Mouse (Mus musculus) midbrain, embryonic 12.5 days (tissue): ENCODE measurements around the gene Tmem9b. TPM values are rescaled to one million over a fixed set of nuclear protein-coding genes. Genes with fewer than 3 reads are reported as not detected.
A peak's percentile ranks its signal among the peaks of the same experiment; 100 is the strongest.

Experiments
- ATAC-seq: fragments of 200-750 bp; cut with Nextera tagmentation; 2 replicates; pipeline ENCODE4 v1.8.0; 2017; ENCODE audit warnings: low read depth, moderate TSS enrichment, moderate library complexity; ENCODE audit not compliant: low FRiP score
- H3K27ac ChIP-seq: fragments of 300-500 bp; sonication (generic); replicated peaks from 2 replicates; pipeline ENCODE4 v1.5.1; 2016; ENCODE audit warnings: mild to moderate bottlenecking
- H3K27me3 ChIP-seq: fragments of 300-500 bp; sonication (generic); 2 replicates; pipeline ENCODE4 v1.6.1; 2016; ENCODE audit warnings: mild to moderate bottlenecking
- H3K36me3 ChIP-seq: fragments of 300-500 bp; sonication (generic); 2 replicates; pipeline ENCODE4 v1.6.1; 2016
- H3K4me1 ChIP-seq: fragments of 300-500 bp; sonication (generic); 2 replicates; pipeline ENCODE4 v1.6.1; 2016
- H3K4me2 ChIP-seq: fragments of 300-500 bp; sonication (generic); replicated peaks from 2 replicates; pipeline ENCODE4 v1.6.1; 2016; ENCODE audit warnings: mild to moderate bottlenecking, moderate library complexity
- H3K4me3 ChIP-seq: fragments of 300-500 bp; sonication (generic); 2 replicates; pipeline ENCODE4 v1.5.1; 2016; ENCODE audit warnings: mild to moderate bottlenecking
- H3K9ac ChIP-seq: fragments of 300-500 bp; sonication (generic); replicated peaks from 2 replicates; pipeline ENCODE4 v1.6.1; 2016; ENCODE audit warnings: mild to moderate bottlenecking, moderate library complexity
- H3K9me3 ChIP-seq: fragments of 300-500 bp; sonication (generic); 2 replicates; pipeline ENCODE4 v1.6.1; 2016; ENCODE audit warnings: mild to moderate bottlenecking
- WGBS: fragments of 180-500 bp; shearing (Covaris S2); methylation state at CpG from one replicate; pipeline ENCODE4 v1.1.7; 2016; 5-methylcytosine and 5-hydroxymethylcytosine counted together
- polyA plus RNA-seq: library from polyadenylated mRNA; unstranded; fragments of >200 nt; fragmentation: Nextera tagmentation; extraction: Ambion mirVana; gene quantifications from 2 replicates; pipeline ENCODE4 v1.2.1, GENCODE M21; 2016

Tmem9b gene
- polyA plus RNA-seq, result 62.3 and 64.5 TPM in 2 replicates

- WGBS, result under 1% methylated on average over 73 of the region's 74 CpGs
- Histone ChIP-seq H3K4me3 (peak within 1 kb of the TSS; percentile 85), H3K4me2 (peak within 1 kb of the TSS; percentile 92), H3K9me3 (no peaks in the 10 kb centered on the region), H3K4me1 (peaks cover 15% of the 10 kb centered on the region), H3K27ac (peak within 1 kb of the TSS; percentile 80), H3K27me3 (no peaks in the 10 kb centered on the region), H3K36me3 (peaks cover 5% of the 10 kb centered on the region; the same call in 1 of the 2 replicates), H3K9ac (peak within 1 kb of the TSS; percentile 84)
- peak; percentile 90 for ATAC-seq
These were observed at the start of gene Tmem9b for GRCm38 (mm10) chr7:109752008-109752925. Gene Tmem9b (minus strand): TSS chr7:109752875.

- no peak overlapping the region for H3K4me2 ChIP-seq
- no peak for ATAC-seq
- H3K4me3 ChIP-seq, result no peak overlapping the region
- H3K36me3 ChIP-seq, result no peaks in the 10 kb centered on the region
- H3K27ac ChIP-seq, result no peak overlapping the region
- 93% methylated on average over 4 of the region's 4 CpGs for WGBS
- no peak overlapping the region for H3K9ac ChIP-seq
- H3K27me3 ChIP-seq, result peaks cover 5% of the 10 kb centered on the region
- H3K9me3 ChIP-seq, result no peaks in the 10 kb centered on the region
- no peaks in the 10 kb centered on the region for H3K4me1 ChIP-seq
These were observed 48.0 kb upstream of the Tmem9b start for GRCm38 (mm10) chr7:109800626-109801025.

DNA sequence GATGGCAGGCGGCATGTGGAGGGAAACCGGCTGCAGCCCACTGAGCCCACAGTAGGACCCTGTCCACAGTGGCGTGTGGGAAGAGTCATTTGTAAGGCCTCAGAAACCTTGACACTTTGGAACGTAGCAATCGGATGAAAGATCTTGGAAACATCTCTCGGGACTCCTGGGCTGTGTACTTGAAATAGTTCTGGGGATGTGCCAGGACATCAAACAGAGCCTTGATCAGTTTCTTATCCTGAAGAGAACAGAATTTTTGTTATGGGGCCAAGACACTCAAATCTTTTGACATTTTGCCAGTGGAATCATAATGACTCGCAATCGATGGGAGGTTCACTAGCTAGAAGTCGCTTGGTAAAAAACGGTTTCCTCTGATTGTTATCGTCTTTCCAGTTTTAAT, 46.5 kb upstream of the Tmem9b start:
- no peak overlapping the region for H3K4me3 ChIP-seq
- H3K4me2 ChIP-seq, result no peak overlapping the region
- H3K27ac ChIP-seq, result no peak overlapping the region
- H3K27me3 ChIP-seq, result peaks cover 7% of the 10 kb centered on the region
- no peak overlapping the region for H3K9ac ChIP-seq
- H3K9me3 ChIP-seq, result no peaks in the 10 kb centered on the region
- WGBS, result 94% methylated on average over 11 of the region's 11 CpGs
- ATAC-seq, result no peak
- H3K36me3 ChIP-seq, result no peaks in the 10 kb centered on the region
- H3K4me1 ChIP-seq, result no peaks in the 10 kb centered on the region

DNA sequence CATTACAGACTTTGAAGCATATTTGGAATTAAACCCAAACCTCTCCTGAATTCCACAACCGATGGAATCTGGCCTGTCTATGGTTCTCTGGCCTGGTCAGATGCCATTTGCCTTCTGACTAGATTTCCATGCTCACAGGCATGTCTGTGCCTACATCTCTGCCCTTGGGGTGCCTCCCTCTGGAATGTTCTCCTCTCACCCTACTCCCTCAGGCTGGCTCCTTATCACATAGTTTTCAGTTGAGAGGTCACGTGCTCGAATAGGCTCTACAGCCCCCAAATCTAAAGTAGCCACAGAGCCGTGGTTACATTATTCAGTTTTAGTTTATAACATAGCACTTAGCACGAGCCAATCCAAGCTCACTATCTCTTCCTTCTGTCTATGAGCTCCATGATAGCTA, 42.9 kb upstream of the Tmem9b start:
- Histone ChIP-seq H3K27me3 (peaks cover 7% of the 10 kb centered on the region; the same call in 1 of the 2 replicates), H3K9ac (no peak overlapping the region), H3K9me3 (no peaks in the 10 kb centered on the region), H3K4me2 (no peak overlapping the region), H3K4me3 (no peak overlapping the region), H3K27ac (no peak overlapping the region), H3K4me1 (no peaks in the 10 kb centered on the region), H3K36me3 (no peaks in the 10 kb centered on the region)
- 82% methylated on average over 5 of the region's 5 CpGs for WGBS
- no peak for ATAC-seq

- no peaks in the 10 kb centered on the region for H3K4me1 ChIP-seq
- ATAC-seq, result no peak
- 83% methylated on average over 2 of the region's 2 CpGs for WGBS
These were observed 41.9 kb upstream of the Tmem9b start for GRCm38 (mm10) chr7:109794556-109794955.

DNA sequence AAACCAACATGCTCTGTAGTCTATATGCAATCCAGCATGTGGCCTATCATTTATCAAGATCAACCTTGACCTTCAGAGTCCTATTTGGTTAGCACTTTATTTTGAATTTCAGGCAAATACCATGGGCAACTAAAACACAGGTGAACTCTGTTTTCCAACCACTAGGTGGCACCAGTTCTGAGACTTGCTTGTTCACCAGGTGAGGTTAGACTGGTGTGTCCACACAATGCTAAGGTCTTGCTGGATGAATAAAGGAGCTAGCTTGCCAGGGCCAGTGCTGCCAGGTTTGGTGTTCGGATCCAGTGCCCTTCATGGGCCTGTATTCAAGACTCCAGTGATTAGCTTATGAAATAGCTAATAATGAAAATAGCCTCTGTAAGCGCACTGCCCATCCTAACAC, 40.1 kb upstream of the Tmem9b start:
- WGBS, result 83% methylated on average over 2 of the region's 2 CpGs
- no peak for ATAC-seq
- Histone ChIP-seq H3K27me3 (0 out of 2 replicates have a peak, but pooled peaks cover 4% of the 10 kb centered on the region), H3K9me3 (no peaks in the 10 kb centered on the region), H3K36me3 (no peaks in the 10 kb centered on the region), H3K9ac (no peak overlapping the region), H3K4me3 (no peak overlapping the region), H3K4me2 (no peak overlapping the region), H3K27ac (no peak overlapping the region), H3K4me1 (no peaks in the 10 kb centered on the region)

More at GRCm38 (mm10) chr7:109794556-109794955, 41.9 kb upstream of the Tmem9b start:
- no peak overlapping the region for H3K9ac ChIP-seq
- H3K27me3 ChIP-seq, result 0 out of 2 replicates have a peak, but pooled peaks cover 4% of the 10 kb centered on the region
- no peaks in the 10 kb centered on the region for H3K36me3 ChIP-seq
- H3K9me3 ChIP-seq, result no peaks in the 10 kb centered on the region
- no peak overlapping the region for H3K4me3 ChIP-seq
- H3K27ac ChIP-seq, result no peak overlapping the region
- H3K4me2 ChIP-seq, result no peak overlapping the region

DNA sequence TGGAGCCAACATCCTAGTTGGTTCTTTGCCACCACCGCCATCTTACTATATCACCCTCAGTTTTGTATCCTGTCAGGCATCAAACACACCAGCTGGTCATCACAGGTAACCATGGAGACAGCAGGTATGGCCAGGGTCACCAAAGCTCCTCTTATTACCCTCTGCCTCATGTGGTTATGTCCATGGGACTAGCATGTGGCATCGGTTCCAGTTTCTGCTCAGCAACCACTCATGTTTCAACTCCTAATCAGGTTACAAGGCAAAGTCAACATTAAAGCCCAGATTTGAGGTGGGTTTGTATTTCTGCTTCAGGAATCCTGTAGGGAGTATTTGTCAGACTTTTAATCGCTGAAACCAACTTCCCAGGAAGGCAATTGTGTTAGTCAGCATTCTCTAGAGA, 38.1 kb upstream of the Tmem9b start:
- ATAC-seq, result no peak
- no peak overlapping the region for H3K27ac ChIP-seq
- H3K9ac ChIP-seq, result no peak overlapping the region
- H3K36me3 ChIP-seq, result no peaks in the 10 kb centered on the region
- no peak overlapping the region for H3K4me3 ChIP-seq
- H3K9me3 ChIP-seq, result no peaks in the 10 kb centered on the region
- H3K4me1 ChIP-seq, result no peaks in the 10 kb centered on the region
- 0 out of 2 replicates have a peak, but pooled peaks cover 4% of the 10 kb centered on the region for H3K27me3 ChIP-seq
- no peak overlapping the region for H3K4me2 ChIP-seq
- 81% methylated on average over 3 of the region's 3 CpGs for WGBS

DNA sequence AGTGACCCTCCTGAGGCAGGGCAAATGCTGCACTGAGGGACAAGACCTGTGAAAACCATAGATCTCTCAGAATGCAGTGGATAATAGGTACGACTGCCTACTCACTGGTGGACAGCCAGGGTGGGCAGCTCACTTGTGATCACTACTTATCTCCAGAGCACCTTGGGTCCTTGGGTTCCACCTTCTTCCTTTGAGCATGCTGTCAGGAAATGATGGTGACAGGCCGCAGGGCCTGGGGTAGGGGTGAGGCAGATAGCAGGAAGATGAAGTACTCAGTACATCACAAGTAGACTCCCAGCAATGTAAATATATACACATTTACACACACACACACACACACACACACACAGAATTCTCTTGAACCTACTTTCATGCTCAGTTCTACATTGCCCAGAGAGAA, 35.2 kb upstream of the Tmem9b start:
- no peak overlapping the region for H3K27ac ChIP-seq
- no peak for ATAC-seq
- peaks cover 15% of the 10 kb centered on the region for H3K27me3 ChIP-seq
- no peaks in the 10 kb centered on the region for H3K4me1 ChIP-seq
- H3K9me3 ChIP-seq, result no peaks in the 10 kb centered on the region
- H3K9ac ChIP-seq, result no peak overlapping the region
- H3K36me3 ChIP-seq, result no peaks in the 10 kb centered on the region
- H3K4me2 ChIP-seq, result no peak overlapping the region
- H3K4me3 ChIP-seq, result no peak overlapping the region
- 93% methylated on average over 2 of the region's 2 CpGs for WGBS

- no peak for ATAC-seq
- Histone ChIP-seq H3K9ac (no peak overlapping the region), H3K9me3 (no peaks in the 10 kb centered on the region), H3K27me3 (peaks cover 45% of the 10 kb centered on the region), H3K27ac (no peak overlapping the region), H3K36me3 (no peaks in the 10 kb centered on the region), H3K4me1 (peaks cover 13% of the 10 kb centered on the region), H3K4me2 (no peak overlapping the region), H3K4me3 (no peak overlapping the region)
- WGBS, result 69% methylated on average over 7 of the region's 7 CpGs
These were observed 30.6 kb upstream of the Tmem9b start for GRCm38 (mm10) chr7:109783281-109783680.

DNA sequence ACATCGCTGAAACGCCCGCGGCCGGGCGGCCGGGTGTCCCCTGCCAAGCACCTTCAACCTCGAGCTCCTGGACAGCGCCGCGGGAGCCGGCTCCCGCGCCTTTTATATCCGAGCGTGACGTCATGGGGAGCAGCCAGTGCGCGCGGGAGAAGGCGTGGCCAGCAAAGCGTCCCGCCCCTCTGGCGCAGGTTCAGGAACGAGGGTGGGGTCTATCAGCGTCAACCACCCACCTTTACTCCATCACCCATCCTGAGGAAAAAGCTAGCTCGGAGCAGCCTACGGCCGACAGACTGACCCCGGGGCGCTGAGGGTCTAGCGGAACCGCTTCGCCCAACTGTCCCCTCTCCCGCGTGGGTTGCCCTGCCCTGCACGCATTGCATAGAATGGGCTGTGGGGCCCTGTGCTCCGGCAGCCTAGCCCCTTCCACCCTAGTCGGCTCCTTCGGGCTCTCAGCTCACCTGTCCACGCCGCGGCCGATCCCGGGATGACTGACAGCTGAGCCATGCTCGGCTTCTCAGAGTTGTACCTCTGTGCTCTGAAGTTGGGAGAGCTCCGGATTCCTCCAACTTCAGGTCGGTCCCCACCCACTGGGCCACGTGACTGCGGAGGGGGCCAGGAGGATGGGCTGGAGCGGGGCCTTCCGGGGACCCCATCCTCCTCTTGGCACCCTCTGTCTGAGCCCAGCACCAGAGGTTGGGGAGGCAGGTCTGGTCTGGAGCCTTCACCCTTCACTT, 29.0 kb upstream of the Tmem9b start, which contains the start of gene Nrip3:
TSS of gene Nrip3 (minus strand) at position 556 of the 734 bp plus-strand sequence.
- H3K36me3 ChIP-seq, result no peaks in the 10 kb centered on the region
- ATAC-seq, result peak; percentile 93
- H3K4me2 ChIP-seq, result peak within 1 kb of the TSS; percentile 99
- peaks cover 45% of the 10 kb centered on the region for H3K27me3 ChIP-seq
- peak within 1 kb of the TSS; percentile 59 for H3K4me3 ChIP-seq
- WGBS, result under 1% methylated on average over 52 of the region's 52 CpGs
- no peaks in the 10 kb centered on the region for H3K9me3 ChIP-seq
- no peak within 1 kb of the TSS for H3K27ac ChIP-seq
- H3K9ac ChIP-seq, result peak within 1 kb of the TSS; percentile 64
- peaks cover 13% of the 10 kb centered on the region for H3K4me1 ChIP-seq

DNA sequence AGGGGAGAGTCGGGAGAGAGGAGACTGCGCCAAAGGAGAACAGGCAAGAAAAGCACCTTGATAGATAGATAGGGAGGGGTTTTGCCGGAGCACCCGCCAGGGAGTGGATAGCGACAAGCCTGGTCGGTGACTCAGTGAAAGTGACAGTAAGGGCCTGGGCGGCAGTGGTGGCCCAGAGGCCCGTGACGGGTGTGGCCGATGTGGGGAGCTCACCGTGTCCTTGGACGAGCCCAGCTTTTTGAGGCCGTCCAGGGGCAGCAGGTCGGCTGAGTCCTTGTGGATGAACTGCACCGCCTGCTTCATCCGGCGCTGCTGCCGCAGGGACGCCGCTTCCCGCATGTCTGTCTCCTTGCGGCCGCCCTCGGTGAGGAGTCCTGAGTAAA, 28.4 kb upstream of the Tmem9b start:
- Histone ChIP-seq H3K9me3 (no peaks in the 10 kb centered on the region), H3K4me2 (peak overlapping the region; percentile 99), H3K4me3 (peak overlapping the region; percentile 59), H3K36me3 (no peaks in the 10 kb centered on the region), H3K4me1 (peaks cover 13% of the 10 kb centered on the region), H3K9ac (peak overlapping the region; percentile 64), H3K27ac (no peak overlapping the region), H3K27me3 (peaks cover 45% of the 10 kb centered on the region)
- ATAC-seq, result peak; percentile 69
- 4% methylated on average over 18 of the region's 24 CpGs for WGBS

GRCm38 (mm10) chr7:109772251-109772650, 19.6 kb upstream of the Tmem9b start:
- ATAC-seq, result no peak
- no peak overlapping the region for H3K4me2 ChIP-seq
- no peak overlapping the region for H3K9ac ChIP-seq
- no peak overlapping the region for H3K4me3 ChIP-seq
- H3K36me3 ChIP-seq, result no peaks in the 10 kb centered on the region
- H3K27me3 ChIP-seq, result no peaks in the 10 kb centered on the region
- no peak overlapping the region for H3K27ac ChIP-seq
- no peaks in the 10 kb centered on the region for H3K9me3 ChIP-seq
- no peaks in the 10 kb centered on the region for H3K4me1 ChIP-seq
